Mouse (Mus musculus) ES-Bruce4 (cell line): ENCODE data around the gene Wbp2. TPM values are rescaled to one million over a fixed set of nuclear protein-coding genes. Genes with fewer than 3 reads are reported as not detected.
A peak's percentile ranks its signal among the peaks of the same experiment; 100 is the strongest.
"Not testable (repeated sequence)": the region's sequence is repeated elsewhere in the genome, so short reads cannot be mapped to it uniquely, and the experiment has no call there.

Source experiments
- H3K27ac ChIP-seq: 2 replicates; pipeline ENCODE4 v1.5.1; 2012; ENCODE audit warnings: low read length, inconsistent platforms; ENCODE audit not compliant: insufficient read depth
- H3K27me3 ChIP-seq: 2 replicates; pipeline ENCODE4 v1.6.1; 2012; ENCODE audit warnings: mild to moderate bottlenecking, low read length, inconsistent platforms; ENCODE audit not compliant: control insufficient read depth, poor library complexity, insufficient read depth, severe bottlenecking
- H3K36me3 ChIP-seq: 2 replicates; pipeline ENCODE4 v1.6.1; 2012; ENCODE audit warnings: inconsistent platforms, mild to moderate bottlenecking, low read length, moderate library complexity; ENCODE audit not compliant: control insufficient read depth, poor library complexity, insufficient read depth, severe bottlenecking
- H3K4me1 ChIP-seq: one replicate; pipeline ENCODE4 v1.8.1; 2011; ENCODE audit warnings: low read length; ENCODE audit not compliant: control insufficient read depth, insufficient read depth
- H3K4me3 ChIP-seq: 2 replicates; pipeline ENCODE4 v1.5.1; 2011; ENCODE audit warnings: low read depth, mild to moderate bottlenecking, low read length
- H3K9ac ChIP-seq: 2 replicates; pipeline ENCODE4 v1.6.1; 2012; ENCODE audit warnings: low read depth, mild to moderate bottlenecking, inconsistent platforms; ENCODE audit not compliant: poor library complexity, severe bottlenecking
- H3K9me3 ChIP-seq: replicated peaks from 2 replicates; pipeline ENCODE4 v1.6.1; 2012; ENCODE audit warnings: mild to moderate bottlenecking, low read length, inconsistent platforms; ENCODE audit not compliant: control insufficient read depth, poor library complexity, insufficient read depth, severe bottlenecking
- CTCF ChIP-seq: IDR thresholded peaks from one replicate; pipeline ENCODE4 v1.8.1; 2011; ENCODE audit warnings: low read depth, low read length
- EP300 ChIP-seq: IDR thresholded peaks from 2 replicates; pipeline ENCODE4 v1.6.1; 2011; ENCODE audit warnings: low read depth, low read length; ENCODE audit not compliant: insufficient read depth
- POLR2A ChIP-seq: IDR thresholded peaks from one replicate; pipeline ENCODE4 v1.8.1; 2011; ENCODE audit warnings: low read length; ENCODE audit not compliant: insufficient read depth
- polyA plus RNA-seq: library from polyadenylated mRNA; stranded (reverse); fragments of >200 nt; gene quantifications from 2 replicates; pipeline ENCODE4 v1.2.4, GENCODE M21; 2011; ENCODE audit warnings: low read depth; ENCODE audit not compliant: missing spikeins, insufficient read depth, insufficient read length

Wbp2 gene
- polyA plus RNA-seq, 1 experiment, result 179 TPM

DNA sequence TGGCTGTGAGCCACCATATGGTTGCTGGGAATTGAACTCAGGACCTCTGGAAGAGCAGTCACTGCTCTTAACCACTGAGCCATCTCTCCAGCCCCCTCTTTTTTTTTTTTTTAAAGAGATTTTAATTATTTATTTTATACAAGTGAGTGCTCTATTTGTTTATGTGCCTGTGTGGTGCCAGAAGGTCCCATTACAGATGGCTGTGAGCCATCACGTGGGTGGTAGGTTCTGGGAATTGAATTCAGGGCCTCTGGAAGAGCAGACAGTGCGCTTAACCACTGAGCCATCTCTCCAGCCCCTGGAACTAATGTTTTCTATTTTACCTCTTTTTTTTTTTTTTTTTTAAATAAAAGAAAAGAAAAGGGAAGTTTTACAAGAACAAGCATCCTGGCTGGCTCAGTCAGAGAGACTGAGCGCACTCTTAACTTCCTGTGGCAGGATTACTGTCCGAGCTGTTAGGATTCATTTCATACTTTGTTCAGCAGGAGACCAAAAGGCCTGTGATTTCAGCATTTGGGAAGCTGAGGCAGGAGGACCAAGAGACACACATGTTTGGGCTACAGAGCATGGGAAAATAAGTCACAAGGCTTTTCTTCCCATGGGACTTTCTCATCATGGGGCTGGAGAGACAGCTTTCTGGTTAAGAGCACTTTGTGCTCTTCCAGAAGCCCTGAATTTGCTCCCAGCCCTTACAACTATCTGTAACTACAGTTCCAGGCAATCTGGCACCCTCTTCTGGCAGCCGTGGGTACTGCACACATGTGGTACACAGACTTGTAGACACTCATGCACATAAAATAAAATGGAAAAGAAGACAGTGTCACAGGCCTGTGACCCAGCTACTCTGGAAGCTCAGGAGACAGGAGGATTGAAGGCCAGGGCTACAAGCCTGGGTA lies 9.7 kb upstream of the Wbp2 start:
- no peak for TF ChIP-seq POLR2A
- peak; percentile 62 for TF ChIP-seq CTCF
- TF ChIP-seq EP300, result no peak
- Histone ChIP-seq H3K9ac (no peak overlapping the region), H3K9me3 (no peaks in the 10 kb centered on the region), H3K4me1 (peaks cover 9% of the 10 kb centered on the region), H3K27me3 (no peaks in the 10 kb centered on the region), H3K27ac (no peak overlapping the region), H3K4me3 (no peak overlapping the region), H3K36me3 (no peaks in the 10 kb centered on the region)

- H3K4me1 ChIP-seq, result peaks cover 5% of the 10 kb centered on the region
- TF ChIP-seq EP300 (no peak), CTCF (no peak), POLR2A (no peak)
Observed at GRCm38 (mm10) chr11:116095573-116095972, 8.8 kb upstream of the Wbp2 start.

DNA sequence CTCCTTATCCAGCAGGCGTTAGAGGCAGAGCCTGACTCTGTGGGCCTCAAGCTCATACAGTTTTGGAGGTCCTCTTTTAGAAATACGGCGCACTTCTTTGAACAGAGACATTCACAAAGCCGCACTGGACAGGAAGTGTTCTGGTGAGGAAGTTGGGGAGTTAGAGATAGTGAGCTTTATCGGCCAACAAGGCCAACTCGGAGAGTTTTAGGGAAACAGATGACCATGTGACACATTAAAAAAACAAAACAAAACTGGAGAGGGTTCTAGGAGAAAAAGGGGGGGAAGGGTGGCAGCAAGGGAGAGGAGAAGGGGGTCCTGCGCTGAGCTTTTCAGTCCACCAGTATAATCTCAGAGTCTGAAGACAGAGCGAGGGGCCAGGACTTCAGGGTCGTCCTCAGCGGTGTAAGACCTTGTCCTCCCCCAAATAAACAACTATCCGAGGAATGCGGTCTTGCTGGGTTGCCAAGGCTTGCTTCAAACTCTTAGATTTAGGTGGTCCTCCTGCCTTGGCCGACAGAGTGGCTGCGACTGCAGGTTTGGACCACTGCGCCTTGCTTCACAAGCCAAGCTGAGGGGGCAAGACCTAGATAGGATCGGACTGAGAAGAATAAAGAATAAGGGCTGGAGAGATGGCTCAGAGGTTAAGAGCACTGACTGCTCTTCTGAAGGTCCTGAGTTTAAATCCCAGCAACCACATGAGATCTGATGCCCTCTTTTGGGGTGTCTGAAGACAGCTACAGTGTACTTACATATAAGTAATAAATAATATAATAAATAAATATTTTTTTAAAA lies 7.2 kb upstream of the Wbp2 start:
- Histone ChIP-seq H3K36me3 (no peaks in the 10 kb centered on the region), H3K27ac (no peak overlapping the region), H3K4me1 (peaks cover 4% of the 10 kb centered on the region), H3K9ac (0 out of 2 replicates have a peak overlapping the region, but pooled peaks have one; percentile 36), H3K27me3 (no peaks in the 10 kb centered on the region), H3K4me3 (no peak overlapping the region), H3K9me3 (no peaks in the 10 kb centered on the region)
- no peak for TF ChIP-seq POLR2A
- no peak for TF ChIP-seq EP300
- TF ChIP-seq CTCF, result no peak

More at GRCm38 (mm10) chr11:116095573-116095972, 8.8 kb upstream of the Wbp2 start:
- Histone ChIP-seq H3K4me3 (no peak overlapping the region), H3K9me3 (no peaks in the 10 kb centered on the region), H3K27ac (no peak overlapping the region), H3K9ac (no peak overlapping the region), H3K27me3 (no peaks in the 10 kb centered on the region), H3K36me3 (no peaks in the 10 kb centered on the region)

- not testable (repeated sequence) for H3K36me3 ChIP-seq, H3K4me3 ChIP-seq, H3K27ac ChIP-seq, H3K9ac ChIP-seq, H3K4me1 ChIP-seq, H3K9me3 ChIP-seq, H3K27me3 ChIP-seq
Observed at GRCm38 (mm10) chr11:116092959-116093358, 6.2 kb upstream of the Wbp2 start.

DNA sequence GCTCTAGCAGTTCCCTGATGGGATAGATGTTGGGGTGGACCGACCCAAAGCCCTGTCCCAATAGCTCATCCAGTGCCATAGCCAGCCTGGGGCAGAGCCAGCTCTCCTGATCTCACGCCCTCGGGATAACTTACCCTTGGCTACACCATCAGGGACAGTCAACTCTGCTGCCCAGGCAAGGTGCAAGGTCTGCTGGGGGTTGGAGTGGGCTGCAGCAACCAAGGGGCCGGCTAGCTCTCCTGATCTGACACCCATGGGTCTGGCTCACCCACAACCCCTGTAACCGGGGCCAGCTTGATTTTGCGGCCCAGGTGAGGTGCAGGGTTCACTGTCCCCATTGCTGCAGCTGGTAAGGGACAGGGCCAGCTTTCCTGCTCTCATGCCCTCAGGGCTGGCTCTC lies 4.8 kb upstream of the Wbp2 start:
- H3K4me1 ChIP-seq, result peaks cover 4% of the 10 kb centered on the region
- no peak overlapping the region for H3K27ac ChIP-seq
- H3K9me3 ChIP-seq, result no peaks in the 10 kb centered on the region
- H3K36me3 ChIP-seq, result no peaks in the 10 kb centered on the region
- TF ChIP-seq POLR2A, result no peak
- TF ChIP-seq CTCF, result no peak
- no peak for TF ChIP-seq EP300
- no peak overlapping the region for H3K9ac ChIP-seq
- no peak overlapping the region for H3K4me3 ChIP-seq
- H3K27me3 ChIP-seq, result no peaks in the 10 kb centered on the region

DNA sequence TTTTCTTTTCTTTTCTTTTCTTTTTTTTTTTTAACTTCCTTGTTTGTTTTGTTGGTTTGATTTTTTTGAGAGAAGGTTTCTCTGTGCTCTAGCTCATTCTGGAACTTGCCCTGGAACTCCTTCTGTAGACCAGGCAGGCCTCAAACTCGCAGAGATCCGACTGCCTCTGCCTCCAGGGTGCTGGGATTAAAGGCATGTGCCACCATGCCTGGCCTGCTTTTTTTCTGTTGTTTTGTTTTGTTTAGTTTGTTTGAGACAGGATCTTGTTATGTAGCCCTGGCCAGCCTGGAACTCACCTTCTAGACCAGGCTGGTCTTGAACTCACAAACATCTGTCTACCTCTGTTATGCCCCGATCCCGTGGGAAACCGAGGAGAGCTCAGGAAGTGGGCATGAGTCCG lies 2.8 kb upstream of the Wbp2 start:
- Histone ChIP-seq H3K4me3 (no peak overlapping the region), H3K36me3 (no peaks in the 10 kb centered on the region), H3K27ac (no peak overlapping the region), H3K27me3 (no peaks in the 10 kb centered on the region), H3K4me1 (peaks cover 6% of the 10 kb centered on the region), H3K9me3 (no peaks in the 10 kb centered on the region), H3K9ac (no peak overlapping the region)
- TF ChIP-seq POLR2A, result no peak
- TF ChIP-seq EP300, result no peak
- TF ChIP-seq CTCF, result no peak
